Mouse (Mus musculus): Measurements from ENCODE around the gene Erlec1. TPM values are rescaled to one million over a fixed set of nuclear protein-coding genes. Genes with fewer than 3 reads are reported as not detected.

The Erlec1 gene
- polyA plus RNA-seq, 1 experiment, result 48.0 TPM

DNA sequence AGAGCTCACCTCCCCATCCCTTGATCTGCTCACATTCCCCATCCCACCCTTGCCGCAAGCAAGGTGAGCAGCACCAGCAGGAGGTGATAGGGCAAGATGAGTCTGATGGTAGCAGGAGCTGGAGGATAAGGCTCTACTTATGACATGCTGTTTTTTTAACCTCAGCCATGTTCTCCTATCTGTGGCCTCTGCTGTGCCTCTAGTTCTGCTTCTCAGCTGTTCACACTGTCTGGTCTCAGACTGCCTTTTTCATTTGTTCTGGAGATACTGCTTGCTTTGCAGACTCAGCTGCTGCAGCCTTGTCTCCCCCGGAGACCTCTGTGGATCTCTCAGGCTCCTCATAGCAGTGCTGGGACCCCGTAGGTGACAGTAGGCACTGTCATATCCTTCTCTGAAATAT lies 30.9 kb downstream of the Erlec1 start:
- H3K4me1 ChIP-seq (ENCODE audit: control insufficient read depth, insufficient read depth, low read length), result no peaks in the 10 kb centered on the region
- H3K36me3 ChIP-seq (ENCODE audit: control insufficient read depth, insufficient read depth, low read length), result no peaks in the 10 kb centered on the region
- no peak overlapping the region for H3K4me3 ChIP-seq (ENCODE audit: control insufficient read depth, low read depth, low read length)
- H3K27me3 ChIP-seq (ENCODE audit: control insufficient read depth, insufficient read depth, low read length), result no peaks in the 10 kb centered on the region
- no peak overlapping the region for H3K27ac ChIP-seq (ENCODE audit: control insufficient read depth, insufficient read depth, low read depth, low read length)
- TF ChIP-seq POLR2A (IDR thresholded peaks at IDR 0.05; ENCODE audit: control insufficient read depth, low read depth, low read length) (no peak), CTCF (IDR thresholded peaks at IDR 0.05; ENCODE audit: control insufficient read depth, insufficient read depth, insufficient replicate concordance, low read depth, low read length) (no peak)

DNA sequence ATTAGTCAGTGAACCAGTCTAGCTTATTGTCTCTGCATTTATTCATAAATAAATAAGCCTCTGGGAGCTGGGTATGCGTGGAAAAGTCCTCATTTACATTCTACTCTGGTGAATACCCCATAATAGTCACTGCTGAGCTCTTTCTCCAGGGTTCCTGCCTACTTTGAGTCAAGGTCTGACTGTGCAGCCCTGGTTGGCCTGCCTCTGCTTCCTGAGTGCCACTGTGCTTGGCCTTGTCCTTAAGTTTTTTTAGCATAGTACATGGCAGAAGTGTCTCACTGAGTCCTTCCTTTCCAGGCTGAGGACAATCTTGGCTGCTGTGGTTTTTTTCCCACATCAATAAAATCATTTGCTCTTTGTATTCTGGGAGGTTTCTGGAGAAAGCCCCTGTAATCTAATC lies 33.5 kb downstream of the Erlec1 start:
- no peak overlapping the region for H3K4me3 ChIP-seq (ENCODE audit: control insufficient read depth, low read depth, low read length)
- H3K36me3 ChIP-seq (ENCODE audit: control insufficient read depth, insufficient read depth, low read length), result no peaks in the 10 kb centered on the region
- no peaks in the 10 kb centered on the region for H3K27me3 ChIP-seq (ENCODE audit: control insufficient read depth, insufficient read depth, low read length)
- H3K27ac ChIP-seq (ENCODE audit: control insufficient read depth, insufficient read depth, low read depth, low read length), result no peak overlapping the region
- H3K4me1 ChIP-seq (ENCODE audit: control insufficient read depth, insufficient read depth, low read length), result no peaks in the 10 kb centered on the region
- TF ChIP-seq POLR2A (IDR thresholded peaks at IDR 0.05; ENCODE audit: control insufficient read depth, low read depth, low read length) (no peak), CTCF (IDR thresholded peaks at IDR 0.05; ENCODE audit: control insufficient read depth, insufficient read depth, insufficient replicate concordance, low read depth, low read length) (no peak)

DNA sequence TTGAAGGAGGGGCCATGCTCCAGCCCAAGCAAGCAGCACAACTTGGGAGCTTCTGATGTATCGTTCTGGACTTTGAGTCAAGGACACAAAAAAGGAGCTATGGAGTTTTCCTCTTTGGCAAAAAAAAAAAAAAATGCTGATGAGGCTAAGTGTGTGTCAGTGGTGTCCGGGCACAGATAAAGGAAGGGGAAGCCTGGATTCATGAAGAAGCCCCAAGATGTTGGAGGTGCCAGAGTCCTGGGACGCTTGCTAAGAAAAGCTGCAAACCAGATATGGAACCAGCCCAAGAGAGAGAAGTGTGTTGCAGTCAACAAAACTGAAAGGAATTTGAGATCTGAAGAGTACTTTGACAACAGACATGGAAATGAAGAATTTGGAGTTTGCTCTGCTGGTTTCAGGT lies 41.8 kb downstream of the Erlec1 start:
- no peak for TF ChIP-seq POLR2A (IDR thresholded peaks at IDR 0.05; ENCODE audit: control insufficient read depth, low read depth, low read length)
- no peak for TF ChIP-seq CTCF (IDR thresholded peaks at IDR 0.05; ENCODE audit: control insufficient read depth, insufficient read depth, insufficient replicate concordance, low read depth, low read length)
- Histone ChIP-seq H3K36me3 (ENCODE audit: control insufficient read depth, insufficient read depth, low read length) (no peaks in the 10 kb centered on the region), H3K27me3 (ENCODE audit: control insufficient read depth, insufficient read depth, low read length) (no peaks in the 10 kb centered on the region), H3K4me3 (ENCODE audit: control insufficient read depth, low read depth, low read length) (no peak overlapping the region), H3K4me1 (ENCODE audit: control insufficient read depth, insufficient read depth, low read length) (no peaks in the 10 kb centered on the region), H3K27ac (ENCODE audit: control insufficient read depth, insufficient read depth, low read depth, low read length) (no peak overlapping the region)

DNA sequence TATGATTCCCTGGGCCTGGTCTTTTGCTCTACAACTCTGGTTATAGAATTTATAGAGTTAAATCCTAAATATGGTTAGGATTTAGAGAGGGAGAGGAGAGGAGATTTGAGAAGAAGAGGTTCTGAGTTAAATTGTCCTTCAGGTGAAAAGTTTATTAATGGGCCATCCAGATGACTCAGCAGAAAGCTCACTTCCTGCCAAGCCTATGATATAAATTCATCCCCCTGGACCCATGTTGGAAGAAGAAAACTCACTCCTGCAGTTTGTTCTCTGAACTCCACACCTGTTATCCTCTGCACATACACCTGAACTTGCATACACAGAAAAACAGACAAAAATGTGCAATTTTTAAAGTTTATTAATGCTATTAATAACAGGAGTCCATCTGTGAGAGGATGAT lies 54.8 kb downstream of the Erlec1 start:
- Histone ChIP-seq H3K36me3 (ENCODE audit: control insufficient read depth, insufficient read depth, low read length) (no peaks in the 10 kb centered on the region), H3K4me1 (ENCODE audit: control insufficient read depth, insufficient read depth, low read length) (no peaks in the 10 kb centered on the region), H3K27me3 (ENCODE audit: control insufficient read depth, insufficient read depth, low read length) (no peaks in the 10 kb centered on the region), H3K27ac (ENCODE audit: control insufficient read depth, insufficient read depth, low read depth, low read length) (no peak overlapping the region), H3K4me3 (ENCODE audit: control insufficient read depth, low read depth, low read length) (no peak overlapping the region)
- TF ChIP-seq POLR2A (IDR thresholded peaks at IDR 0.05; ENCODE audit: control insufficient read depth, low read depth, low read length), result no peak
- no peak for TF ChIP-seq CTCF (IDR thresholded peaks at IDR 0.05; ENCODE audit: control insufficient read depth, insufficient read depth, insufficient replicate concordance, low read depth, low read length)

DNA sequence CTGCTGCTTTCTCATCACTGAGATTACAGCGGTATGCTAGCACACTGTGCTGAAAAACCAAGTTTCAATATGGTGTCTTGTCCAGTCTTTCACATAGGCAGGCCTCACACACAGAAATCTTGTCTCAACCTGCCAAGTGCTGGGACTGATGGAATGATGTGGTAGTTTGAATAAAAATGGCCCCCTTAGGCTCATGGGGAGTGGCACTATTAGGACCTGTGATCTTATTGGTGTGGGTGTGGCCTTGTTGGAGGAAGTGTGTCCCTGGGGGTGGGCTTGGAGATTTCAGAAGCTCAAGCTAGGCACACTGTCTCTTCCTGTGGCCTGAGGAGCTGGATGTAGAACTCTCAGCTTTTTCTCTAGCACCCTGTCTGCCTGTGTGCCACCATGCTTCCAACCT lies 57.9 kb downstream of the Erlec1 start:
- TF ChIP-seq POLR2A (IDR thresholded peaks at IDR 0.05; ENCODE audit: control insufficient read depth, low read depth, low read length) (no peak), CTCF (IDR thresholded peaks at IDR 0.05; ENCODE audit: control insufficient read depth, insufficient read depth, insufficient replicate concordance, low read depth, low read length) (no peak)
- H3K27ac ChIP-seq (ENCODE audit: control insufficient read depth, insufficient read depth, low read depth, low read length), result no peak overlapping the region
- no peaks in the 10 kb centered on the region for H3K4me1 ChIP-seq (ENCODE audit: control insufficient read depth, insufficient read depth, low read length)

DNA sequence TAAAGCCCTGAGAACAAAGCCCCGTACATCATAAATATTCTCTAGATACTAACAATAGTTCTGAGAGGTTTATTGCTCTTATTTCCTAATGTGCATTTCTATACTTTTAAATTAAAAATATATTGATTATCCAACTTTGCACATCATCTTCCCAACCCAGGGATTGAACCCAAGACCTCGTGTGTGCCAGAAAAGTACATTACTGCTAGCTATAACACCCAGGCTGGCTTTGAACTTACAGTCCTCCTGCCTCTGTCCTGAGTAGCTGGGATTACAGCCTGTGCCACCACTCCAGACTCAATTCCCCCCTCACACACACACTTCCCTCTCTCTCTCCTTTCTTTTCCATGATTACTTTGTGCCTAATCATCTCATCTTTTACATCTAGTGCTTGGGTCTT lies 66.0 kb downstream of the Erlec1 start:
- Histone ChIP-seq H3K4me3 (ENCODE audit: control insufficient read depth, low read depth, low read length) (no peak overlapping the region), H3K27ac (ENCODE audit: control insufficient read depth, insufficient read depth, low read depth, low read length) (no peak overlapping the region), H3K36me3 (ENCODE audit: control insufficient read depth, insufficient read depth, low read length) (no peaks in the 10 kb centered on the region), H3K27me3 (ENCODE audit: control insufficient read depth, insufficient read depth, low read length) (no peaks in the 10 kb centered on the region), H3K4me1 (ENCODE audit: control insufficient read depth, insufficient read depth, low read length) (peaks cover 7% of the 10 kb centered on the region)
- no peak for TF ChIP-seq POLR2A (IDR thresholded peaks at IDR 0.05; ENCODE audit: control insufficient read depth, low read depth, low read length)
- TF ChIP-seq CTCF (IDR thresholded peaks at IDR 0.05; ENCODE audit: control insufficient read depth, insufficient read depth, insufficient replicate concordance, low read depth, low read length), result no peak

More for the DNA sequence above, 57.9 kb downstream of the Erlec1 start:
- Histone ChIP-seq H3K4me3 (ENCODE audit: control insufficient read depth, low read depth, low read length) (no peak overlapping the region), H3K36me3 (ENCODE audit: control insufficient read depth, insufficient read depth, low read length) (no peaks in the 10 kb centered on the region), H3K27me3 (ENCODE audit: control insufficient read depth, insufficient read depth, low read length) (no peaks in the 10 kb centered on the region)

DNA sequence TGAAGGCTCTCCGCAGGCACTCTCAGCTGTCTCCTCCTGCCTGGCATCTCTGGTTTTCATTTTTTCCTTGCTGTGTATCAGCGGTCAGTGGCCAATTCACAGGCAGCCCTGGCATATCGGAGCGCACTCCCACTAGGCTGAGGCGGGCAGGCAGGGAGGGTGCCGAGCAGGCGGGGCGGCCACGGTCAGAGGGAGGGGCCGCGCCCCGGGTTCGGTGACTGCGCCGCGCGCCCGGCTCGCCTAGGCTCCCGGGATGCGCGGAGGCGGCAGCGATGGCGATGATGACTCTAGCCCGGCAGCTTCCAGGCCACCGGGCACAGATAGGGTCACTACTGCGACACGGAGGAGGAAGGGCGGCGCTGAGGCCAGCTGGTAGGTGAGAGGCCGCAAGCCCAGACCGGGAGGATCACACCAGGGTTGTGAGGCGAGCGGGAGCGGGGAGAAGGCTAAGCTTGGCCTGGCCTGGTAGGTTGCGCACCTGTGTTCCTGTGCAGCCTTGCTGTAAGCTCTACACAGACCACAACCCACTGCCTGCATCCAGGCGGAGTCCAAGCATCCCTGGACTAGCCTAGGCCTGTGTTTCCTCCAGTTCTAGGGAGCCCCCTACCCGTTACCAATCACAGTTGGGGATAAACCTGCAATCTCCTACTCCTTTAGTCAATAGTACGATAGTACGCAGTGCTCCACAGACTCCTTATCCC lies 68.8 kb downstream of the Erlec1 start, which contains the start of the genes Gpr75 and Asb3:
Gpr75 (plus strand) TSS at position 188 of the 701 bp plus-strand sequence.
Asb3 (plus strand) TSS at position 246 of the 701 bp plus-strand sequence.
- Histone ChIP-seq H3K4me3 (ENCODE audit: control insufficient read depth, low read depth, low read length) (peak within 1 kb of the TSS; percentile 63), H3K27ac (ENCODE audit: control insufficient read depth, insufficient read depth, low read depth, low read length) (no peak within 1 kb of the TSS)
- TF ChIP-seq POLR2A (IDR thresholded peaks at IDR 0.05; ENCODE audit: control insufficient read depth, low read depth, low read length) (0 out of 2 replicates have a peak, but pooled peaks have one; percentile 28), CTCF (IDR thresholded peaks at IDR 0.05; ENCODE audit: control insufficient read depth, insufficient read depth, insufficient replicate concordance, low read depth, low read length) (no peak)

More for the DNA sequence above, 68.8 kb downstream of the Erlec1 start, which contains the start of the genes Gpr75 and Asb3:
- Histone ChIP-seq H3K27me3 (ENCODE audit: control insufficient read depth, insufficient read depth, low read length) (no peaks in the 10 kb centered on the region), H3K4me1 (ENCODE audit: control insufficient read depth, insufficient read depth, low read length) (peaks cover 7% of the 10 kb centered on the region), H3K36me3 (ENCODE audit: control insufficient read depth, insufficient read depth, low read length) (no peaks in the 10 kb centered on the region)

Other genes starting within 250 kb of the Erlec1 start
- 81.8 and 102 TPM in 2 replicates for gene Psme4, start 182.6 kb downstream of the Erlec1 start, polyA plus RNA-seq (2012; rRNA removed)
- gene Gpr75, start 69.0 kb downstream of the Erlec1 start, polyA plus RNA-seq (2012; rRNA removed), result 0.29 and 0.41 TPM in 2 replicates
- gene Asb3, start 68.9 kb downstream of the Erlec1 start, polyA plus RNA-seq (2012; rRNA removed), result 5.4 and 5.9 TPM in 2 replicates
- 1.6 and 1.9 TPM in 2 replicates for gene Chac2, start 32.0 kb upstream of the Erlec1 start, polyA plus RNA-seq (2012; rRNA removed)
- gene Gm17332, start 228.1 kb upstream of the Erlec1 start, polyA plus RNA-seq (2012; rRNA removed), result not detected in 2 replicates

Measured in testis, adult 2 months (tissue).